Mouse (Mus musculus): ENCODE results near the gene Cd22.
"Not testable (repeated sequence)": the region's sequence is repeated elsewhere in the genome, so short reads cannot be mapped to it uniquely, and the experiment has no call there.

The Cd22 gene

GRCm38 (mm10) chr7:30880176-30880575 is at the start of gene Cd22:
Gene Cd22, minus strand, starts transcription at chr7:30880342.
- no peak for DNase-seq

- not testable (repeated sequence) for DNase-seq
Observed at GRCm38 (mm10) chr7:30924581-30924980, 44.4 kb upstream of the Cd22 start, which contains the start of gene Hamp2. Gene Hamp2, minus strand, starts transcription at chr7:30924681.

- no peak for DNase-seq
Observed at GRCm38 (mm10) chr7:30924071-30924470, 43.9 kb upstream of the Cd22 start.

GRCm38 (mm10) chr7:30922490-30922889 is 42.3 kb upstream of the Cd22 start:
- not testable (repeated sequence) for DNase-seq

GRCm38 (mm10) chr7:30920217-30920616 is 40.1 kb upstream of the Cd22 start:
- DNase-seq = no peak

GRCm38 (mm10) chr7:30917219-30917618 is 37.1 kb upstream of the Cd22 start:
- DNase-seq = no peak

GRCm38 (mm10) chr7:30916713-30917112 is 36.6 kb upstream of the Cd22 start:
- DNase-seq = no peak

GRCm38 (mm10) chr7:30914732-30915131 is 34.6 kb upstream of the Cd22 start, which contains the start of gene Mag:
Gene Mag, minus strand, starts transcription at chr7:30914873.
- no peak for DNase-seq

GRCm38 (mm10) chr7:30909773-30910172 is 29.6 kb upstream of the Cd22 start:
- DNase-seq = no peak

- DNase-seq = no peak
Observed at GRCm38 (mm10) chr7:30908992-30909431, 28.9 kb upstream of the Cd22 start.

GRCm38 (mm10) chr7:30908277-30908991 is 28.3 kb upstream of the Cd22 start:
- peak; percentile 42 for DNase-seq

- DNase-seq = no peak
Observed at GRCm38 (mm10) chr7:30904042-30904441, 23.9 kb upstream of the Cd22 start.

- DNase-seq = no peak
Observed at GRCm38 (mm10) chr7:30895217-30895616, 15.1 kb upstream of the Cd22 start.

GRCm38 (mm10) chr7:30892515-30892914 is 12.4 kb upstream of the Cd22 start:
- no peak for DNase-seq

GRCm38 (mm10) chr7:30891746-30892145 is 11.6 kb upstream of the Cd22 start:
- DNase-seq = no peak

- DNase-seq = no peak
Observed at GRCm38 (mm10) chr7:30890681-30891080, 10.5 kb upstream of the Cd22 start.

GRCm38 (mm10) chr7:30888786-30889185 is 8.6 kb upstream of the Cd22 start:
- DNase-seq = no peak

- DNase-seq = no peak
Observed at GRCm38 (mm10) chr7:30887568-30888188, 7.5 kb upstream of the Cd22 start.

- DNase-seq = no peak
Observed at GRCm38 (mm10) chr7:30886852-30887251, 6.7 kb upstream of the Cd22 start.

- no peak for DNase-seq
Observed at GRCm38 (mm10) chr7:30884047-30884446, 3.9 kb upstream of the Cd22 start.

GRCm38 (mm10) chr7:30881367-30881766 is 1.2 kb upstream of the Cd22 start:
- DNase-seq = no peak

- DNase-seq = no peak
Observed at GRCm38 (mm10) chr7:30878950-30879349, 1.2 kb downstream of the Cd22 start.

- peak; percentile 88 for DNase-seq
Observed at GRCm38 (mm10) chr7:30873083-30873482, 7.1 kb downstream of the Cd22 start.

- no peak for DNase-seq
Observed at GRCm38 (mm10) chr7:30863386-30863785, 16.8 kb downstream of the Cd22 start.
